Mouse (Mus musculus): ENCODE measurements at regions not wholly inside any gene's neighbourhood (a gene's known extent, or its start where the extent isn't known, plus 50 kb on each side); places are given as distances from the start of the nearest gene placed in this dataset.

DNA sequence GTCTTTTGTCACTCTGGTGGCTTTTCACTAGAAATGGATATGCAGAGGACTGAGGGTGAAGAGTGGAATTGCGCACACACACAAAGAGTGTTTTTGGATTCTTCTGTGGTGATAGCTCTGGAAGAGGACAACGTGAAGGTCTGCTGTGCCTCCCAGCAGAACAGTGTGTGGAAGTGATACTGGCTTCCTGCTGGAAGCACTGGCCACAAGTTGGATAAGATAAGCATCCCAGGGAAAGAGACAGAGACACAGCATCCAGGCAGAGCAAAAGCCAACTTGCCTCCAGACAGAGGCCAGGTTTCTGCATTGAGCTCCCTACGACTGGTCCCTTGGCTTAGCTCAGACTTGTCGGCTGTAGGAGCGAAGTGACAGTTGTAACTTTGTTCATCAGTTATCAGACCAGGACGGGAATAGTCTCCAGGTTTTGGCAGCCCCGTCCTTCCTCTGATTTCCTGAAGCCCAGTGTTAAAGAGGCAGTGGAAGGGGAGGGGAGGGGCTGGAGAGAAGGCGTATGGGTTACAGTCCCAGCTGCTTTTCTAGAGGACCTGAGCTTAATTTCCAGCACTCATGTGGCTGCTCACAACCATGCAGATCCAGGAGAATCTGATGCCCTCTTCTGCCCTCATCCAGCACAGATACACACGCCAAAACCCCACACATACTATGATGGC is 89.2 kb downstream of the Tmem170b start:
- Histone ChIP-seq H3K36me3 (ENCODE audit: control insufficient read depth in 1 of 2, insufficient read depth in 2 of 2, low read length in 2 of 2) (no peaks in the 10 kb centered on the region), H3K9me3 (replicated peaks; ENCODE audit: insufficient read depth, low read length) (no peaks in the 10 kb centered on the region), H3K27ac (ENCODE audit: control insufficient read depth, low read depth, low read length) (no peak overlapping the region), H3K9ac (ENCODE audit: control insufficient read depth, low read depth, low read length, poor library complexity, severe bottlenecking) (no peak overlapping the region), H3K79me2 (ENCODE audit: control insufficient read depth, insufficient read depth, low read length, poor library complexity) (no peaks in the 10 kb centered on the region), H3K4me3 (ENCODE audit: control insufficient read depth in 1 of 2, insufficient read depth in 1 of 2, low read depth in 2 of 2, low read length in 2 of 2) (no peak overlapping the region), H3K27me3 (ENCODE audit: control insufficient read depth in 1 of 2, insufficient read depth in 2 of 2, low read length in 2 of 2) (no peaks in the 10 kb centered on the region), H3K4me1 (ENCODE audit: control insufficient read depth in 1 of 2, insufficient read depth in 2 of 2, low read length in 2 of 2) (no peaks in the 10 kb centered on the region)
- DNase-seq (ENCODE audit: low read depth, low spot score): no peak
- TF ChIP-seq ETS1 (IDR thresholded peaks at IDR 0.05; ENCODE audit: low read depth, low read length) (no peak), POLR2AphosphoS2 (IDR thresholded peaks at IDR 0.05; ENCODE audit: low read length) (no peak), ZMIZ1 (IDR thresholded peaks at IDR 0.05; ENCODE audit: low read depth, low read length) (no peak), ZC3H11A (IDR thresholded peaks at IDR 0.05; ENCODE audit: low read depth, low read length) (no peak), KAT2A (conservative IDR thresholded peaks at IDR 0.05; ENCODE audit: low read depth, low read length) (no peak), CHD1 (IDR thresholded peaks at IDR 0.05; ENCODE audit: low read depth, low read length) (no peak), ZNF384 (IDR thresholded peaks at IDR 0.05; ENCODE audit: low read depth, low read length) (no peak), HCFC1 (IDR thresholded peaks at IDR 0.05; ENCODE audit: low read depth, low read length) (no peak), MYB (IDR thresholded peaks at IDR 0.05; ENCODE audit: low read depth, low read length) (no peak), POLR2A (IDR thresholded peaks at IDR 0.05; ENCODE audit: control insufficient read depth in 1 of 2, insufficient read depth in 1 of 2, low read depth in 1 of 2, low read length in 2 of 2, poor library complexity in 1 of 2) (no peak), TAL1 (IDR thresholded peaks at IDR 0.05; ENCODE audit: low read length) (no peak), MEF2A (IDR thresholded peaks at IDR 0.05; ENCODE audit: extremely low read depth, insufficient replicate concordance, low read depth, low read length, poor library complexity, severe bottlenecking) (no peak), RAD21 (IDR thresholded peaks at IDR 0.05; ENCODE audit: low read depth, low read length) (no peak), USF2 (IDR thresholded peaks at IDR 0.05; ENCODE audit: borderline replicate concordance in 1 of 2, insufficient read depth in 1 of 2, low read depth in 1 of 2, low read length in 2 of 2) (no peak), ZKSCAN1 (IDR thresholded peaks at IDR 0.05; ENCODE audit: low read depth, low read length) (no peak), TCF12 (IDR thresholded peaks at IDR 0.05; ENCODE audit: low read depth, low read length) (no peak), MXI1 (IDR thresholded peaks at IDR 0.05; ENCODE audit: low read depth, low read length) (no peak)

DNA sequence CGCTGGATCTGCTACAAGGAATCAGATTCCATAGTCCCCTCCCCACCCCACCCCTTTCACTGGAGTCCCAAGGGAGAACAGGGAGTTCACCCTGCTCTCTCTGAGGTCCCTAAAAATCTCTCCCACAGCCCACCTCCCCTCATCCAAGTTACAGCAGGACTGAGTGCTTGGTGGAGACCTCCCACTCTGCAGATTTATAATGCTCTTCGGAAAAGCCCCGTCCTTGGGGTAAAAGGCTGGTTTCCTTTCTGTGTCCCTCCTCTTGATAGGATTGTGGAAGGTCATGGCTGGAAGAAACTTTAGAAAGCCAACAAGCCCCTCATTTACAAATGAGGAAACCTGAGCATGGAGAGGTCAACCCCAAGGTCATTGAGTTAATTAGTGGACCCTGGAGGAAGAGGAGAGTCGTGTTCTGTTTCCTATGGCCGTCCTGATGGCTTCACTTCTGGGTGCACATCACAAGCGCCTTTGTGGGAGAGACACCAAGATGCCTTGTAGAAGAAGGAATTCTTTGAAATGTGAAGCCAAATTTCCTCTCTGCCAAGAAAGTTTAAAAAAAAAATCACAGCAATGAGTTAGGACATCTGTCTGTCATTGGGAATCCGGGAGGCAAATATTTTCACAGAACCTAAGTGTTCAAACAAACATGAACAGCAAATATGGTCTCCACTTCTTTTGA is 91.2 kb downstream of the Tmem170b start:
- Histone ChIP-seq H3K9ac (ENCODE audit: control insufficient read depth, low read depth, low read length, poor library complexity, severe bottlenecking) (no peak overlapping the region), H3K4me3 (ENCODE audit: control insufficient read depth in 1 of 2, insufficient read depth in 1 of 2, low read depth in 2 of 2, low read length in 2 of 2) (no peak overlapping the region), H3K36me3 (ENCODE audit: control insufficient read depth in 1 of 2, insufficient read depth in 2 of 2, low read length in 2 of 2) (no peaks in the 10 kb centered on the region), H3K4me1 (ENCODE audit: control insufficient read depth in 1 of 2, insufficient read depth in 2 of 2, low read length in 2 of 2) (no peaks in the 10 kb centered on the region), H3K79me2 (ENCODE audit: control insufficient read depth, insufficient read depth, low read length, poor library complexity) (no peaks in the 10 kb centered on the region), H3K27ac (ENCODE audit: control insufficient read depth, low read depth, low read length) (no peak overlapping the region), H3K27me3 (ENCODE audit: control insufficient read depth in 1 of 2, insufficient read depth in 2 of 2, low read length in 2 of 2) (no peaks in the 10 kb centered on the region), H3K9me3 (replicated peaks; ENCODE audit: insufficient read depth, low read length) (no peaks in the 10 kb centered on the region)
- TF ChIP-seq E2F4 (IDR thresholded peaks at IDR 0.05; ENCODE audit: borderline replicate concordance, low read depth, low read length): no peak
- no peak for TF ChIP-seq POLR2A (IDR thresholded peaks at IDR 0.05; ENCODE audit: control insufficient read depth in 1 of 2, insufficient read depth in 1 of 2, low read depth in 1 of 2, low read length in 2 of 2, poor library complexity in 1 of 2)
- TF ChIP-seq ELF1 (IDR thresholded peaks at IDR 0.05; ENCODE audit: low read depth, low read length): no peak
- no peak for TF ChIP-seq RAD21 (IDR thresholded peaks at IDR 0.05; ENCODE audit: low read depth, low read length)
- TF ChIP-seq RCOR1 (IDR thresholded peaks at IDR 0.05; ENCODE audit: low read depth, low read length): no peak
- TF ChIP-seq POLR2AphosphoS2 (IDR thresholded peaks at IDR 0.05; ENCODE audit: low read length): no peak
- TF ChIP-seq CTCF (IDR thresholded peaks at IDR 0.05 in 2 of 3, conservative IDR thresholded peaks at IDR 0.05 in 1 of 3; ENCODE audit: control insufficient read depth in 1 of 3, insufficient read depth in 1 of 3, low read depth in 2 of 3, low read length in 3 of 3, poor library complexity in 1 of 3, severe bottlenecking in 1 of 3): no peak
- no peak for TF ChIP-seq ETS1 (IDR thresholded peaks at IDR 0.05; ENCODE audit: low read depth, low read length)
- TF ChIP-seq ZKSCAN1 (IDR thresholded peaks at IDR 0.05; ENCODE audit: low read depth, low read length): no peak
- no peak for TF ChIP-seq MAX (IDR thresholded peaks at IDR 0.05; ENCODE audit: low read length)
- TF ChIP-seq EP300 (IDR thresholded peaks at IDR 0.05; ENCODE audit: low read depth in 1 of 2, low read length in 2 of 2): no peak
- TF ChIP-seq UBTF (IDR thresholded peaks at IDR 0.05; ENCODE audit: borderline replicate concordance, insufficient read depth, low read depth, low read length): no peak
- no peak for TF ChIP-seq MEF2A (IDR thresholded peaks at IDR 0.05; ENCODE audit: extremely low read depth, insufficient replicate concordance, low read depth, low read length, poor library complexity, severe bottlenecking)
- no peak for TF ChIP-seq GATA1 (IDR thresholded peaks at IDR 0.05; ENCODE audit: low read depth, low read length)
- no peak for TF ChIP-seq JUND (IDR thresholded peaks at IDR 0.05; ENCODE audit: low read depth, low read length)
- TF ChIP-seq TAL1 (IDR thresholded peaks at IDR 0.05; ENCODE audit: low read length): no peak
- no peak for TF ChIP-seq SIN3A (IDR thresholded peaks at IDR 0.05; ENCODE audit: low read length)
- TF ChIP-seq HCFC1 (IDR thresholded peaks at IDR 0.05; ENCODE audit: low read depth, low read length): no peak
- DNase-seq (ENCODE audit: low read depth, low spot score): no peak
